In the genomic region with DNA sequence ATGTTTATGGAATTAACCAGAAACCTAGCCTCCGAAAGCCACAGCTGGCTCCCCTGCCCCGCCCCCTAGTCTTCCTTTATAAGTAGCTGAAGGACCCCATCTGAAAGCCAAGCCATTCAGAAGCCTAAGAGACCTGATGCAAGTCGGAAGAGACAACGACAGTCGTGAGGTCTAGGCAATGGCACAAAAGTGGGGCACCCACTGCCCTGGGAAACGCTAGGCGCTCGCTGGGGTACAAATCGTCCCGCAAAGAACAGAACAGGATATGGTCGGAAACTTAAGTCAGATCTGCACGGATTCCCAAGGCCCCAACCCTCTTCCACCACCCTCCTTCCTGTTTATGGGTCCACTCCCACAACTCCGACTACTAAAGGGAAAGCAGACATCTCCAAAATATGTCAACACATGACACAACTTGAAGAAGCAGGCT, we compare ENCODE assay signal across 8 mouse cellular contexts. TPM values are rescaled to one million over a fixed set of nuclear protein-coding genes. Genes with fewer than 3 reads are reported as not detected.
DNase-seq lines count a peak whose midpoint lies in the region; ATAC-seq and TF ChIP-seq lines count a peak whose summit lies in the region.

No protein-coding gene starts in this region.

- under 1% methylated on average over 13 of the region's 13 CpGs for WGBS in spleen, adult 2 months
- 7% methylated on average over 13 of the region's 13 CpGs for WGBS in hindbrain, embryonic 11.5 days
- WGBS in macrophage (ENCODE audit: missing documents): 1% methylated on average over 13 of the region's 13 CpGs

- TF ChIP-seq POLR2A in spleen, adult 2 months (IDR thresholded peaks at IDR 0.05; ENCODE audit: low read depth, low read length): no peak

- peaks cover 22% of the 10 kb centered on the region; the same call in 1 of the 2 replicates for H3K4me1 ChIP-seq in spleen, adult 2 months (ENCODE audit: control insufficient read depth, insufficient read depth, insufficient read length)
- H3K4me1 ChIP-seq in hindbrain, embryonic 11.5 days (replicated peaks; ENCODE audit: control insufficient read depth, insufficient read depth, low read length): peaks cover 3% of the 10 kb centered on the region; the same call in 1 of the 2 replicates

- H3K36me3 ChIP-seq in spleen, adult 2 months (ENCODE audit: control insufficient read depth, insufficient read depth, low read length): no peaks in the 10 kb centered on the region
- no peaks in the 10 kb centered on the region for H3K36me3 ChIP-seq in hindbrain, embryonic 11.5 days (ENCODE audit: control insufficient read depth, insufficient read depth, low read length)
- no peaks in the 10 kb centered on the region for H3K36me3 ChIP-seq in macrophage (ENCODE audit: inconsistent target)

- H3K27ac ChIP-seq in spleen, adult 2 months (ENCODE audit: insufficient read depth, low read length): peak overlapping the region; percentile 99
- H3K27ac ChIP-seq in hindbrain, embryonic 11.5 days (ENCODE audit: low read depth, low read length): no peak overlapping the region
- peak overlapping the region; percentile 41 for H3K27ac ChIP-seq in macrophage

- peak; percentile 4; the same call in 1 of the 2 replicates for ATAC-seq in hindbrain, embryonic 11.5 days (ENCODE audit: low FRiP score)

- H3K4me3 ChIP-seq in spleen, adult 2 months (ENCODE audit: extremely low read depth, insufficient read depth, insufficient read length): peak overlapping the region; percentile 84
- H3K4me3 ChIP-seq in hindbrain, embryonic 11.5 days (ENCODE audit: low read depth, low read length): peak overlapping the region; percentile 66
- H3K4me3 ChIP-seq in macrophage (ENCODE audit: inconsistent target): peak overlapping the region; percentile 61

- no peak for TF ChIP-seq CTCF in spleen, adult 2 months (IDR thresholded peaks at IDR 0.05; ENCODE audit: extremely low read depth, insufficient read depth, insufficient read length, insufficient replicate concordance)

- peak; percentile 28 for DNase-seq in cerebellum, adult 9-10 months
- DNase-seq in cerebellum, adult 11 months: no peak
- DNase-seq in spleen, adult 2 months (ENCODE audit: low read depth in 1 of 2, low spot score in 2 of 2): no peak
- DNase-seq in spleen, postnatal 14 days (ENCODE audit: low spot score in 2 of 2): no peak
- DNase-seq in hindbrain, embryonic 11.5 days (ENCODE audit: low spot score): no peak
- peak; percentile 65 for DNase-seq in thymus, postnatal 4 days
- no peak for DNase-seq in right cerebral cortex, postnatal 4 days

- H3K9ac ChIP-seq in hindbrain, embryonic 11.5 days (ENCODE audit: low read depth, low read length): peak overlapping the region; percentile 73

- H3K4me2 ChIP-seq in hindbrain, embryonic 11.5 days (replicated peaks; ENCODE audit: low read depth, low read length): peak overlapping the region; percentile 50

- H3K9me3 ChIP-seq in hindbrain, embryonic 11.5 days (ENCODE audit: control insufficient read depth, low read length): no peaks in the 10 kb centered on the region

- H3K27me3 ChIP-seq in spleen, adult 2 months (ENCODE audit: control insufficient read depth, insufficient read depth, low read length): no peaks in the 10 kb centered on the region
- no peaks in the 10 kb centered on the region for H3K27me3 ChIP-seq in hindbrain, embryonic 11.5 days (ENCODE audit: control insufficient read depth, insufficient read depth, low read length)

- H3K79me2 ChIP-seq in macrophage (ENCODE audit: inconsistent target): peaks cover 58% of the 10 kb centered on the region

RNA-seq across cellular contexts. Expression of a gene that starts 1.3 kb away (rescaled TPM):
- 11.5 and 15.7 TPM in 2 replicates for polyA plus RNA-seq in spleen, adult 2 months (2012; rRNA removed)
- polyA plus RNA-seq in hindbrain, embryonic 11.5 days (2014; fragmentation: Nextera tagmentation; extraction: Ambion mirVana): 12.0 and 12.6 TPM in 2 replicates
- total RNA-seq in macrophage (2018; cell fraction: chromatin; rRNA removed): 100 to 1,000 TPM in 2 of 26 experiments, 10 to 100 TPM in 24; 24.6 to 189 (median 55.7) TPM
- total RNA-seq in macrophage (2018; cell fraction: cytosol; rRNA removed): 10 to 100 TPM; 11.5 to 21.4 (median 16.2) TPM
- total RNA-seq in macrophage (2018; cell fraction: nucleus; rRNA removed): 100 to 1,000 TPM in 1 of 26 experiments, 10 to 100 TPM in 25; 21.1 to 118 (median 40.9) TPM
- polyA plus RNA-seq in macrophage (2018): 10.1 to 12.0 TPM (median 11.9 TPM) in 3 replicates

Comparison
In these comparisons a context has a peak if more than half of its experiments do, and no peak if none do; other contexts are left out.
1. DNase-seq: peak in cerebellum, adult 9-10 months (single experiment) and thymus, postnatal 4 days (single experiment); none in cerebellum, adult 11 months (single experiment), spleen, adult 2 months (0 of 2), spleen, postnatal 14 days (0 of 2), hindbrain, embryonic 11.5 days (single experiment) and right cerebral cortex, postnatal 4 days (single experiment).
2. Peak in every context shown above with its lines, with median percentiles within 50 percentile points of each other: H3K4me3 ChIP-seq.